Mouse (Mus musculus): Measurements from ENCODE around the gene Tsc22d3.
"Not testable (repeated sequence)": the region's sequence is repeated elsewhere in the genome, so short reads cannot be mapped to it uniquely, and the experiment has no call there.

The Tsc22d3 gene

DNA sequence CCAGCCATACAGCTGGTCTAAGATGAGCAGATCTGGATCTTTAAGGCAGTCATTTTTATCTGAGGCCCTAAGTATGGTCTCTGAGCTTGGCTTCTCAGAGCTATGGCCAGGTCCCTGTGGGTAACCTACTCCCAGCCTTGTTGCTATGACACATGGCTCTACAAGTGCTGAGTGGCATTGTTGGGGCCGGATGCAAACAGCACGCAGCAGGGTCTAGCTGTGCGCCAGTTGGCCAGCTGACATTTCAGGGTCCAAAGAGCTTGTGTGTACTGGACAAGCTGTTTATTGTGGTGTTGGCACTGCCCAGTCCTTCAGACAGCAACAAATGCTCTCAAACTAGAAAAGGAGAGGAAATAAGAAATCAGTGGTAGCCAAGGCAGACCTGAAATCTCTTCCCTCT, 35.2 kb downstream of the Tsc22d3 start:
- no peak for DNase-seq

DNA sequence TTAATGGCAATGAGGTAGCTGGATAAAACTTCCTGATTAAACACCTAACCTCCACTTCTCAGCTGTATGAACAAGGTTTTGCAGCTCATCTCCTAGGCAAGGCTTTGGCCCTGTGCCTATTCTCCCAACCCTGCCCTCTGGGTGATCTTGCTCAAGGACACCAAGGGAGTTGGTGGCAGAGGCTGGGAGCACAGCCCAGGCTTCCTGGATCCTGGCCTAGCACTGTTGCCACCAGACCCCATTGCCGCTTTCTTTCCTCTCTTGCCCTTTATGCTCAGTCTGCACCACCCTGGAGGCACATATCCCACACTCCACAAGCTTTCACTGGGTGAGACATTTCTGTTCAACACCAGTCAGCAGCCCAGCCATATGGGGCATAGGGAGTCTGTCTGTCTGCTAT, 35.7 kb downstream of the Tsc22d3 start:
- DNase-seq, result no peak

DNA sequence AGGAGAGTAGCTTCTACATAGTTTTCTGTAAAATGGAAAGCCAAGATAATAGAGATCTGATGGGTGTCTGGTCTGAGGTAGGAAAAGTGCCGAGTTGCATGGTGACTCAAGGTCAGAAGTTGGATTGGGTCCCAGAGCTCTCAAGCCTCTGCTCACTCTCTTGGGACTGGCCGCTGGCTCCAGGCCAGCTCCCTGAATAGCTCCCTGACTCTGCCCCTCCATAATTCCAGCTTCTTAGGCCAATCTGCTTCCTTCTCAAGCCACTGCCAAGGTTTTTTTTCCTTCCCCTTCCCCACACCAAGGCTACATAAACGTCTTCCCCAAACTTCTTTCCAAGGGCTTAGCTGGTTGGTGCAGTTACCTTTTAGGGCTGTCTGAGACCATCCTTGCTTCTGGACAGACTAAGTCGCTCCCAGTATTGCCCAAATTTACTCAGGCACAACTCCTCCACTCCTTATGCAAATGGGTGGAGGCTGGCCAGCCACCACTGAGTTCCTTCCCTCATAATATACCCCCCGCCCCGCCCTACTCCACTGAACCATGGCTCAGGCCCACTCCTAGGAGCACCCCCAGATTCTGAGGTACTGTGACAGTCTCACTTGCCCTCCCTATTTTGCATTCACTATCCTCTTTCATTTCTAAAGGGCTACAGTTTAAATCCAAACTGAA, 42.1 kb downstream of the Tsc22d3 start:
- no peak for DNase-seq

DNA sequence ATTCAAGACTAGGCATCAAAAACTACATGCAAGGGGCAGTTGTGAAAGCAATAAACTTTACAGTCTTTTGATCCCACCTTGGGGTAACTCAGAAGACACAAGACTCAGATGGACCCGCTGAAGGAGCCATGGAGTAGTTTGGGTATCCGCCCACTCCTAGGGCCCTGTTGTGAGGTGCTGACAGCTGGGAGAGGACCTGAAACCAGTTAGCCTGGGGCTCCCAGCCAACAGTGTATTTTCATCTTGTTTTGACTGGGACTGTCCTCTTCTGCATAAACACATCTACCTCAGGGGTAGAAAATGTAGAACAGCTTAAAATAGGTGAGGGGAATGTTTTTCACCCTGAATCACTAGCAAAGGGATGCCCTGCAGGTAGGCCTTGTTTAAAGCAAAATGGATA, 44.5 kb downstream of the Tsc22d3 start:
- no peak for DNase-seq

DNA sequence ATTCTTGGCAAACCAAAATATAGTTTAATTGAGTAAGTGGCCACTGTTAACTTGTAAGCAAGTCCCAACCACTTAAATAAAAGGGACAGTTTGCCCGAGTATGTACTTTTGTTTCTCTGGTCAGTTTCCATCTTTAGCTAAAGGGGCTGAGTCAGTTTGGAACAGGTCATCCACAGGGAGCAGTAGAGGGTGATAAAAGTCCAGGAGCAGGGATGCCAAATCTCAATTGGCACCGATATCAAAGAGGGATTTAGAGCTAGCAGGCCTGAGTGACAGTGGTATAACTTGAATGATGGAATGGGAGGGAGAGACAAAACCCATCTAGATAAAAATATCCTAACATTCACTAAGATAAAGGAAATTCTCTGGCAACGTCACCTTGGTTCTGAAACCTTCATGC, 45.0 kb downstream of the Tsc22d3 start:
- DNase-seq, result no peak

DNA sequence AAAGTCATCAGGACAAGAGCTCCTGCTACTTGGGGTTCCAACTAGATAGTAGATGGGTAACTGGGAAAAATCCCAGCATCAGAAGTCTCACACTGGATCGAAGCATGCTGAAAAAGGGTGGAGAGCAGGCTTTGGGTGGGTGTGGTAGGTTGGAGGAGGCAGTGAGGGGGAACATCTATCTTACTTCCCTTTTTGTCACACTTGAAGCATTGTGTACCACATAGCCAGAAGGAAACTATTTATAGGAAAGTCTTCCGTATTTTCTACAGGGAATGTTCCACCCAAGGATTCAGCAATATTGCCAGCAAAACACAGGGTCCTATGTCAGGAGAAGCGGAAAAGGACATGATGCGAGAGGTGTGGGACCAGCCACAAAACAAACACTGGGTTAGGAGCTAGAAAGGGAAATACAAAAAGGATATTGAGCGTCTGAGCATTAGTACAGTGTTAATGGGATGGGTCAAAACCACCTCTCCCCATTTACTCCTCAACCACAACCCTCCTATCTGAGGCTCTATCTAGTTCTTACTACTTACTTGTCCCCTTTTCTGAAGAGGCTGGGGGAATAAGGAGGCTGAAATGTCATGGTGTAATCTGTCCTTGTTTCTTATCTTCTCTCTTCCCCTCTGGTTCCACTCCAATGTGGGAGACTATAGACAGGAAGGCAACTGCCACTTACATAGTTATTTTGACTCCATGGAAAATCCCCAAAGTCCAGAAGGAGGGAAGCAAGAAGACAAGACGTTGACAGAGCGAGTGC, 52.6 kb downstream of the Tsc22d3 start:
- DNase-seq, result no peak

DNA sequence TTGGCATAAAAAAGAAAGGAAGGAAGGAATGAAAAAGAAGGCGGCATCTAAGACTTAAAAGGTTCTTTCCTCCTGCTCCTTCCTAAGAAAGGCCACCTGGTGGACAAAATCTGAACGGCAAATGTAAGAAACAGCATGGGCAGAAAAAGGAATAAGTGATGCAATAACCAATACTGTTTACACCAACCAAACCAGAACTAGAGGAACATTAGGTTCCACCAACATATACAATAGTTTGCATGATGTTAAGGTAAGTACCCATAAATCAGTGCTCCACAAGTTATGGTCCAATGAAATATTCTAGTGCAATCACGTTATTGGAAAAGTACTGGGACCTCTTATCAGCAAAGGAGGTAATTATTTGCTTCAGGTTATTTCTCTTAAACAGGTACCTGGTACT, 55.7 kb downstream of the Tsc22d3 start:
- DNase-seq, result peak; percentile 64

DNA sequence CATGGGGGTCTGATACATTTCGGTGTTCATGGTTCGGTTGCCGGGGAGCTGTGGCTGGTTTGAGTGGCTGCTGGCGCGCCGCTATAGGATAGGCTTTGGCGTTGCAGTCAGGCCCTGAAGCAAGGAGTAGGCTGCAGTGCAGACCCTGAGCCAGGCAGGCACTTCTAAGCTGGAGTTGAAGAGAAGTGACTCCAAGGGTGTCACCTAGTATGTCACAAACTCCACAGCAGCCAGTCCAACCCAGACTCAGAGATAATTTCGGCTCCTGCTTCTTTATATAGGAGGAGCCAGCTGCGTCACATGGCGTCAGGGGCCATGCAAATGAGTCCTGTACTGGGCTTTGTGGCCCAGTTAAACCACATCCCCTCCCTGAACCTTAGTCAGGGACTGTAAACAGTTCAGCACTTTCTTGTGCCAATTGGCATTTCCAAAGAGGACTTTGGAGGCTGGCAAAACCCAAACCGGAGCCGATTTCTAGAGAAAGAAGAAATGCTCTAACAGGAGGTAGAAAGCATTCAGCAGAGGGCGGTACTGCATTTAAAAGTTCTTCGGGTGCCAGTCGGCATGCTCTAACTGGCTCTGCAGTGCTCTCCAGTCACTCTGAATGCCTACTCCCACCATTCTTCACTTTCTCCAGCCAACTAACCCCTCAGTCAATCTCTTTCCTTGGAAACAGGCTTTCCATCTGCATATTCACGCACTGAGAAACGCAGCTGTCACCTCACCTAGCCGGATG, 57.4 kb downstream of the Tsc22d3 start:
- peak; percentile 45 for DNase-seq

DNA sequence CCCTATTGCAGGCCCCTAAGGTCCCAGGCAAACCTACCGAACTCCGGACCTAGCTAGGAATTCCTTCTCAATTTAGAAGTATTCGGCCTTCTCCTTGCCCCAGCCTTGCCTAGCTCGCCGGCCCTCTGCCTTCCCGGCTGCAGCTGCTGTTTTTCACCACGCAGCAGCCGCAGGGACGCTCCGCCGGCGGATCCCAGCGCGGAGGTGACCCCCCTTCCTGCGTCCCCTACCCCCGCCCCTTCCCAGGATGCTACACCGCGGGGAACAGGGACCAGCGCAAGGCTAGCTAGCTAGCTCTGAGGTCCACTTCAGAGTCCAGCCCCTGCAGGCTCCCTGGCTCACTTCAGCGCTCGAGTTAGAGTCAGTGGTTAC, 58.0 kb downstream of the Tsc22d3 start:
- peak; percentile 34 for DNase-seq

DNA sequence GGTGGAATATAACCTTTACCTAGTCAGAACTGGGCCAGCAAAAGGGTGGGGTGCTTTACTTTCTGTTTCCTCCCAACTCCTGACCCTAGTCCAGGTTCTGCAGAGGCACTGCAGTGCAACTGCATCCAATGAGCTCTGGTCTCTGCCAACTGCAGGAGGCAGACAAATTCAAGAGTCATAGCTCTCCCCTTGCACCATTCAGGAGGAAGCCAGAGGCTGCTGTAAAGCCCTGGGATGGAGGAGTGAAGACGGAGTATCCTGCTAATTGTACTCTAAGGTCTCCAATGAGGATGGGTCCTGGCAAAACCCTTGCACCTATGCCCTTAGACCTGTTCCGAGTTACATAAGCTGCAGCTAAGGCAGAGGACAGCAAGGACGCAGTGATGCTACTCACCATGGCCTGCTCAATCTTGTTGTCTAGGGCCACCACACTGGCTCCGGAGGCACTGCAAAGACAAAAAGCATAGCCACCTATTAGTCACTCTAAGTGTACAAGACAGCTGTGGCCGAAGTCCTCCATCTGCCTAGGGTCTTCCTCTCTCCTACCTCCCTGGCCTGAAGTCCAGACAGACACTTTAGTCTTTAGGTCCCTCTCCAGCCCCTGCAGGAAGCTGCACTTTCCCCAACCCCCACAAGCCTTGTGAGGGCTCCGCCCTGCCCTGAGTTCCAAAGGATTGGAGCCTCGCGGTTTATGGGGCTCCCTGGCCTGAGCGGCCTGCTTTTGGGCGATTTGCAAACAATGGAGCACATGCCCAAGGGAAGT, 58.6 kb downstream of the Tsc22d3 start:
- DNase-seq, result no peak

DNA sequence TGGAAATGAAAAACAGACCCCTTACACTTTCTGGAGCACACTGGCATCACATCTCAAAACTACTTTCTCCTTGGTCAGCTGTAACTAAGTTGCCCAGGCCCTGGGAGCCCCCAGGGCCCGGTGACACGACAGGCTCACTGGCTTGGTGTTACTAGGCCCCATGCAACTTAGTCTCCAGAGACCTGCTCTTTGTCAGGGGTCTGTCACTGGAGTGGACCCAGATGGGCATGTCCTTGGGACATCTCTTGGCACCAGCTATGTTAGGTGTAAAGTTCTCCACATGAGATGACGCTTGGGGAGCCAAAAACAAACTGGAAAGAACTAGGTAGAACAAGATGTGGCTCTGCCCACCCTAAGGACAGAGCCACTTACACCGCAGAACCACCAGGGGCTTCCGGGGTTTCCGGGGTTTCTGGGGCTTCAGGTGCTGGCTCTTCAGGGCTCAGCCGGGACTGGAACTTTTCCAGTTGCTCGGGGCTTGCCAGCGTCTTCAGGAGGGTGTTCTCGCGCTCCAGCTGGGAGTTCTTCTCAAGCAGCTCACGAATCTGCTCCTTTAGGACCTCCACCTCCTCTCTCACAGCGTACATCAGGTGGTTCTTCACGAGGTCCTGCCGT, 59.9 kb downstream of the Tsc22d3 start:
- DNase-seq, result no peak

DNA sequence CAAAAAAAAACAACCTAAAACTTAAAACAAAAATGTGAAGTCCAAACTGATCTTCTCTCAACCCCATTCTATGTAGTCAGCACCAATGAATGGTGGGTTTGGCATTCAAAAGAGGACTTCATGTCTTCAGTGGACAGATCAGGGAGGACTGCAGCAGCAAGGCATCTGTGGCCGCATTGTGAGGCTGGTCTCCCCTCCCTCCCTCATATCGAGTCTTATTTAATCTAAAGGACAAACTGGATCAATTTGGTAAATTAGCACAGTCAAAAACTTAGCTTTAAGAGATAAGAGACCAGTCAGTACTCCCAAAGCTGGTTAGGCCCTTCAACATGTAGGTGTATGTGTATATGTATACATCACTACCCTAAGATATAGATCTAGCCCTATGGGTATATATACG, 60.6 kb downstream of the Tsc22d3 start:
- DNase-seq, result not testable (repeated sequence)

DNA sequence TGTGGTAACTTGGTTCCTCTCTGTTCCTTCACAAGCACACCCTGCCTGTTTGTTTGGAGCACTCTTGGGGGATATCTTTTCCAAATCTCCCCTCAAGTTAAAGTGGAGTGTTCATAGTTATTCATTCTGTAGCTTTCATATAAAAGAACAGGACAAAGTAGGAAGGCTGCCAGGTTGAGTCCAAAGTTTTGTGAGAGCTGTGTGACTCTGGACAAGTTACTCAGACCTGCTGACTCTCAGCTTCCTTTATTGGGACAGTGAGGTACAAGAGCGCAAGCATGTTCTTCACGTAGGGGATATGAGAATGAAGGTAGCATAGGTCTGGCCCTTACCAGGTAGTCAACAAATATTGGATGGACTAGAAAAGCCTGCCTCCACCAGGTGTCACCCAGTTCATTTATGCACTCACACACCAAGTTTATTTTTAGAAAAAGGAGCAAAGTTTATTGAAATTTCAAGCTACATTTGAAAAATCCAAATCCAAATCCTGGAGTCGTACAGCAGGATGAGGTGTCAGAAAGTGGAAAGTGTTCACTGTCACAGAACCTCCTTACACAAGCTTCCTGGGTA, 61.3 kb downstream of the Tsc22d3 start:
- no peak for DNase-seq

DNA sequence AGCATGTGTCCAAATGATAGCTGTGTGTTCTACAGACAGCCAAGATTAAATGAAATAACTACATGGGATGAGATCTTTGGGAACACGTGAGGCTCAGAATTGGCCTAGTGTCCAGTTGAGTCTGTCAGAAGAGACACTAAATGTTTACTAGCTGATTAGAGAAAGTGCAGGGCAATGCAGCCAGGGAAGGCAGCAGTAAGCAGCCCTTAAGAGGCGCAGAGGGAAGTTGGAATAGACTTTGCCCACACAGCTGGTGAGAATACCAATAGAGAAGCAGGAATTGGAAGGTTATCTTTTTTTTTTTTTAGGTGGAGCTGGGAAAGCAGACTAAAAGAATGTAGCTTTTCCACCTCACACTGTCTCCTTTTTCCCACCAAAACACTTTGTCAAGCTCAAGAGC, 61.8 kb downstream of the Tsc22d3 start:
- DNase-seq, result no peak

DNA sequence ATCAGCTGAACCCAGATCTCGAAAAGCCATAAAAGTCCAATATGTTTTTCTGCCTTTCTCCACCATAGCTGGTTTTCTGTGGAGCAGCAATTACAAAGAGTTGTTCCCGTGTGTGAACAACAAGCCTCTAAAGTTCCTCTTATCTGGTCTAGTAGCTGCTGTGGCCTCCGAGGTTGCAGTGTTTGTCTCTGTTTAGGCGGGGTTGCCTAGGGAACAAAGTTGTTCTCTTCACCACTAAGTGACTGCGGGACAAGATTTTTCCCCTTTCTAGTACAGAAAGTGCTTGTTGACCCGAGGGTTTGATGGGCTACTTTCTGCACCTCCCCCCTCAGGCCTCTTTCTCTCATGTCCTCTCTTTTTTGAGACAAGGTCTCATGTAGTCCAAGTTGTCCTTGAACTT, 62.8 kb downstream of the Tsc22d3 start:
- no peak for DNase-seq

DNA sequence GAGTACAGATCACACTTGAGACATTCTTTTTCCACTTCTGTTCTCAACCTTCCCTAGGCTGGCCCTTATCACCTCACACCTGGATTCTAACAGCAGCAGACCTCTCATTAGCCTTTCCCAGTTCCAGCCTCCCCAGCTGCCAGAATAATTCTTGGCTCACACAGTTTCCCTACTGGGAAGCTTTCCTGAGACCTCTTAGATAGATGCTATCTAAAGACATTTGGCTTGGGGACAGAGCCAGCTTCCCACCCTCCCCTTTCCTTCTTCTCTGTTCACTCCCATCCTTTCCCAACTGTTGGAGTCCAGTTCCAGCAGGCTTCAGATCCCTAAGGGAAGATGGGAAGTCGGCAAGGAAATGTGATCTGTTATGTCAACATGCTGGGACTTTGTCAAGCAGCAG, 65.0 kb downstream of the Tsc22d3 start:
- no peak for DNase-seq

DNA sequence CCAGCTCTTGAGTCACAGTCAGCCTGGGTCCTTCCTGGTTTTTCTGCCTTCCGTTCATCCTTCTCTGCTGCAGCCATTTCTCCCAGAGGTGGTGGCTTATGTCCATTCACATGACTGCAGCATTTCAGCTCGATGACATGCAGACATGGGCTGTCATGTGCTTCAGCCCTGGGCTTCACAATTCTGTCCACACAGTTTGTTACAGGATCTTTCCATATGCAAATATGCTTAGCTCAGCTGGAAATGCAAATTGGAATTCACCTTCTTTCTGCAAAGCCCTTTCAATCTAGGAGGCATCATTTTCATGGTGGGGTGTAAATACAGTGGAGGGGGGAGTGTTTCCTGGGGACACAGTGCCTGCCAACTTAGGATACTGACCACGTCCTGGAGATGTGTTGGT, 66.2 kb downstream of the Tsc22d3 start:
- DNase-seq, result no peak

DNA sequence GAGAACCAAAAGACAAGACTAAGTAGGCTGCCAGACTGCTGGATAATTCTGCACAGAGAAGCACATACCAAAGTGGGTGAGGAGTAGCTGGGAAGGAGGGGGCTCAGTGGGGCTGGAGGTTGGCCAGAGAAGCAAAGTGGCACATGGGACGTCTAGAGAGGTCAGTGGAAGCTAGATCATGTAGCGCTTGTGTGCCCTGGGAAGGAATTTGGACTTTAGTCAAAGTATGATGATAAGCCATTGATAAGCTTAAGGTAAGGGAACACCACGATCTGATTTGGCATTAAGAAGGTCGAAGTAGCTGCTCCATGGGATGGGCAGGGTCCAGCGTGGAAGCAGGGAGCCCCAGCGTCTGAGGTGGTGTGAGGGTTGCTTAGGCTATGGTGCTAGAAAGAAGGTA, 68.1 kb downstream of the Tsc22d3 start:
- DNase-seq, result no peak

DNA sequence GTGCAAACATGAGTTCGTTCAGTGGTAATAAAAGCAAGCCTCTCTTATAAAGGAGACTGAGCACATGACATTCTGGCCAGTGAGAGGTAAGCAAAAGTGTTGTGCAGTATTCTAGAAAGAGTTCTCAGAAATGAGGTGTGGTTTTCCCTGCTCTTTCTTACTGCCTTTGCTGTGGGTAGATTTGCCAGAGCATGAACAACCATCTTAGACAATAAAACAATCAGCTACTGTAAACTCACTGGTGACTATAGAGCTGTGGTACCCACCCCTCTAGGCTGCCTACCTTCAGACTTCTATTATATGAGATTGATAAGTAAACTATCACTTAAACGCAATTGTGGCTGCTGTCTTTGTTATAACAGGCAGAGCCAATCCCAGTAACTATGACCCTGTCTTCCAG, 69.1 kb downstream of the Tsc22d3 start:
- DNase-seq, result no peak

DNA sequence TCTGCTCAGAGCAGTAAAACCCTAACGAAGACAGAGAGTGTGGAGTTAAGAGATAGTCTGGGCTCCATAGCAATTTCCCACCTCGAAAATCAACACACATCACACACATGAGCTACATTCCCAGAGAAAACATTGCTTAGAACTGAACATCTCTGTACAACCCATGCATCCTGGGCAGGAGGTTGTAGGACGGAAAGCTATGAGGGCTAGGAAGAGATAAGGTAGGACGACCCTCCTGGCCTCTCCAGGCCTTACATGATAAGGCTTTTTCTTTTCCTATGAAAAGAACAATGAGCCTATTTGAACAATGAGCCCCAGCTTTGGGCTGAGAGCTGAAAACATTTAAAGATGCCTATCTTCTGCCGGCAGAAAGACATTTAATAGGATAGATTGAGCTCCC, 69.8 kb downstream of the Tsc22d3 start:
- no peak for DNase-seq

DNA sequence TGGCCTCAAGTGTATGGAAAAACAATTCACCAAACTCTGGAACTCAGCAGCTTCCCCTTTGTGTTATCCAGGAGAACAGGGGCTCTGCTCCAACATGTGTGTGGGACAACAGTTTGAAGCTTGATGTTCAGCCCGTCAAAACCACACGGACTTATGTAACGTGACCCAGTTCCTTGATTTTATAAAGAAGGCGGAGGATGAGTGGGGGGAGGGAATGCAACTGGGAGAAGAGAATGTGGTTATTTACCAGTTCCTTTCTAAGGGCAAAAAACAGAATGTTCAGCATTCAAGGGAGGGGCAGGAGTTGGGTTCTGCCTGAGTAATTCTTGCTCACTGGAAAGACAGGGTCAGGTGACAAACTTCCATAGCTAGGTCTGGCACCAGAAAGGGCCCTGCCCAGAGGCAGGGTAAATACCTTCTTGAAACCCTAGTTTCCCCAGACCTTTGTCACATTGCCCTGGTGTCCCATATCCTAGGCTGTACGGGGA, 71.3 kb downstream of the Tsc22d3 start:
- DNase-seq, result no peak

DNA sequence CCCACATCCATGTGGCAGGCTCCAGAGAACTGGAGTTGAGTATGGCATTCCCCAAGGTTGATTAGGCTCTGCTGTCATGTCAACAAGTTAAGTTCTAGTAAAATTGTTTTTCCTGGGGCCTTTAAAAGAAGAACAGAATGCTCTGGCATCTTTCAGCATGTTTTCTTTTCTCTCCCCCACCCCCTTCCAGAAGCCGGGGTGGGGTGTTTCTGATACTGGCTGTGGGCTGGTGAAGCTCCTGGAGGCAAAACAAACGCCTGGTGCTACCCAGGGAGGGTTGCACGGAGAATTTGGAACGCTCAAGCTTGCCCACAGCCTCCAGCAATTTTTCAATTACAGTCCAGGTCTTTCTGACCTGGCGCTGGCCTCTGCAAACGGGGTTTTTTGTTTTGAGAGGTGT, 73.2 kb downstream of the Tsc22d3 start:
- no peak for DNase-seq

DNA sequence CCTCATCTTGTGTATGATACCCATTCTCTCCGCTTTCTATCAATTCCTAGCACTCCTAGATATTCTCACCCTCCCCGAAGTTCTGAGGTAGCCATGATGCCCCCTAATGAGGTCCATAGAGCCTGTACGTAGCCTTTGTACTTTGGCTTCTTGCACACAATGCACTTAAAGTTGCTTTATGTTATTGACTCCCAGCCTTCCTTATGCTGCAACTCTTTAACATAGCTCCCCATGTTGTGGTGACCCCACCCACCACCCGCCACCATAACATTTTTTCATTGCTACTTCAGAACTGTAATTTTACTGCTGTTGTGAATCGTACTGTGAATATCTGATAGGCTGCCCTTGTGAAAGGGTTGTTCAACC, 74.2 kb downstream of the Tsc22d3 start:
- no peak for DNase-seq

All from right cerebral cortex, postnatal 14 days (tissue).